Mouse (Mus musculus) large intestine, adult 2 months (tissue): ENCODE measurements around the gene 1700001P01Rik. TPM values are rescaled to one million over a fixed set of nuclear protein-coding genes. Genes with fewer than 3 reads are reported as not detected.

ENCODE experiments used
- DNase-seq: peaks from one replicate; pipeline ENCODE4 v3.0.0-alpha.2; 2012; ENCODE audit warnings: low read depth, low spot score
- WGBS: fragments of 180-500 bp; shearing (Covaris S2); methylation state at CpG from one replicate; pipeline ENCODE4 v1.1.7; 2018; 5-methylcytosine and 5-hydroxymethylcytosine counted together
- polyA plus RNA-seq: library from polyadenylated mRNA; depleted of rRNA; stranded (reverse); fragments of >200 nt; gene quantifications from 2 replicates; pipeline ENCODE4 v1.2.3, GENCODE M21; 2012; rRNA removed

The 1700001P01Rik gene
- polyA plus RNA-seq, result 0.22 TPM in 1 of 2 replicates, not detected in the other

GRCm38 (mm10) chr11:97775808-97776496 is at the start of gene 1700001P01Rik:
TSS of gene 1700001P01Rik (minus strand) at chr11:97775918.
- 48% methylated on average over 17 of the region's 17 CpGs for WGBS

GRCm38 (mm10) chr11:97825295-97825694 is 49.6 kb upstream of the 1700001P01Rik start:
- 77% methylated on average over 10 of the region's 10 CpGs for WGBS
- DNase-seq, result no peak

More at GRCm38 (mm10) chr11:97775808-97776496, at the start of gene 1700001P01Rik:
- no peak for DNase-seq

GRCm38 (mm10) chr11:97824895-97825294 is 49.2 kb upstream of the 1700001P01Rik start:
- no peak for DNase-seq
- 56% methylated on average over 6 of the region's 6 CpGs for WGBS

- WGBS, result 96% methylated on average over 11 of the region's 11 CpGs
- no peak for DNase-seq
Measured at GRCm38 (mm10) chr11:97824168-97824567, 48.5 kb upstream of the 1700001P01Rik start.

GRCm38 (mm10) chr11:97822840-97823603 is 47.3 kb upstream of the 1700001P01Rik start:
- 71% methylated on average over 20 of the region's 20 CpGs for WGBS
- no peak for DNase-seq

- no peak for DNase-seq
- WGBS, result 84% methylated on average over 8 of the region's 8 CpGs
Measured at GRCm38 (mm10) chr11:97821401-97822064, 45.8 kb upstream of the 1700001P01Rik start.

- DNase-seq, result peak; percentile 86
- 21% methylated on average over 4 of the region's 4 CpGs for WGBS
Measured at GRCm38 (mm10) chr11:97820840-97821239, 45.1 kb upstream of the 1700001P01Rik start.

GRCm38 (mm10) chr11:97819923-97820322 is 44.2 kb upstream of the 1700001P01Rik start:
- 54% methylated on average over 5 of the region's 5 CpGs for WGBS
- DNase-seq, result no peak

- whole genome bisulfite sequencing, result 48% methylated on average over 4 of the region's 4 CpGs
- DNase-seq, result no peak
Measured at GRCm38 (mm10) chr11:97819102-97819501, 43.4 kb upstream of the 1700001P01Rik start.

GRCm38 (mm10) chr11:97818571-97818970 is 42.9 kb upstream of the 1700001P01Rik start:
- 15% methylated on average over 4 of the region's 4 CpGs for WGBS
- no peak for DNase-seq

GRCm38 (mm10) chr11:97818003-97818402 is 42.3 kb upstream of the 1700001P01Rik start:
- no peak for DNase-seq
- 68% methylated on average over 6 of the region's 6 CpGs for WGBS

- no peak for DNase-seq
- 22% methylated on average over 5 of the region's 5 CpGs for WGBS
Measured at GRCm38 (mm10) chr11:97817379-97817778, 41.7 kb upstream of the 1700001P01Rik start.

GRCm38 (mm10) chr11:97816916-97817315 is 41.2 kb upstream of the 1700001P01Rik start:
- 44% methylated on average over 9 of the region's 9 CpGs for WGBS
- DNase-seq, result no peak

GRCm38 (mm10) chr11:97816176-97816575 is 40.5 kb upstream of the 1700001P01Rik start:
- WGBS, result 67% methylated on average over 5 of the region's 5 CpGs
- DNase-seq, result no peak

- no peak for DNase-seq
- 76% methylated on average over 11 of the region's 11 CpGs for WGBS
Measured at GRCm38 (mm10) chr11:97815736-97816135, 40.0 kb upstream of the 1700001P01Rik start.

- 25% methylated on average over 17 of the region's 17 CpGs for whole genome bisulfite sequencing
- DNase-seq, result no peak
Measured at GRCm38 (mm10) chr11:97813746-97814515, 38.2 kb upstream of the 1700001P01Rik start.

- 26% methylated on average over 7 of the region's 7 CpGs for WGBS
- DNase-seq, result peak; percentile 67
Measured at GRCm38 (mm10) chr11:97813085-97813484, 37.4 kb upstream of the 1700001P01Rik start.

- 30% methylated on average over 3 of the region's 3 CpGs for WGBS
Measured at GRCm38 (mm10) chr11:97812491-97812921, 36.8 kb upstream of the 1700001P01Rik start.

GRCm38 (mm10) chr11:97811569-97812362 is 36.0 kb upstream of the 1700001P01Rik start:
- DNase-seq, result peak; percentile 75
- 17% methylated on average over 13 of the region's 13 CpGs for WGBS

More at GRCm38 (mm10) chr11:97812491-97812921, 36.8 kb upstream of the 1700001P01Rik start:
- no peak for DNase-seq
